Mouse (Mus musculus): ENCODE data around the gene Nprl2. TPM values are rescaled to one million over a fixed set of nuclear protein-coding genes. Genes with fewer than 3 reads are reported as not detected.

Nprl2 gene
- total and polyA plus RNA-seq, 3 experiments = 12.6 to 31.4 (median 16.3) TPM

DNA sequence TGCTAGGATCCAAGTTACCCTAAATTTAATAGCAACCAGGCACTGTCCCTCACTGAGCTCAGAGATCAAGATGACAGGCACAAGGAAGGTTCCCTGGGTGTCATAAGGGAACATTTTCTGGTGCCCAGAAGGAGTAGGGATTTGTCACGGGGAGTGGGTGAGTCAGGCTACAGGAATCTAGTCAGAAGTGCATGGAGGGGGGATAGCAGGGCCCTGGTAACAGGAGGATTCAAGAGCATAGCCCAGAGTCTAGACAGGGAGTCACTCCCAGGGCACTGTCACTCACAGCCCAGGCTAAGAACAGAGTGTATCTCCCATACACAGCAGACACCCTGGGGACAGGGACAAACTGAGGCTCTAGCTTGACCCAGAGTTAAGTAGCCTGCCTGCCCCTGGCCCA is 48.5 kb upstream of the Nprl2 start:
- in situ Hi-C loops (cut with MboI; ENCODE audit: low pct_ligation_motif_present, low pct_unique_long_range_greater_than_20kb, low sequenced_read_pairs) = loop anchor here (25.0 kb wide), 1 partner anchor 556 kb away; no protein-coding TSS in a partner anchor
- Histone ChIP-seq H3K27ac (ENCODE audit: insufficient read depth, low read depth) (no peak overlapping the region), H3K4me1 (ENCODE audit: control insufficient read depth in 1 of 2, insufficient read depth in 2 of 2) (no peaks in the 10 kb centered on the region), H3K79me2 (replicated peaks; ENCODE audit: control insufficient read depth, extremely low read depth, insufficient read depth, poor library complexity, severe bottlenecking) (no peaks in the 10 kb centered on the region), H3K4me3 (replicated peaks in 1 of 3; ENCODE audit: low read depth in 2 of 3, low read length in 2 of 3, poor library complexity in 1 of 3) (no peak overlapping the region), H3K36me3 (replicated peaks in 1 of 2; ENCODE audit: control insufficient read depth in 1 of 2, insufficient read depth in 1 of 2, low read length in 1 of 2) (no peaks in the 10 kb centered on the region), H3K9me3 (replicated peaks; ENCODE audit: low read length) (no peaks in the 10 kb centered on the region), H3K27me3 (replicated peaks) (peaks cover 96% of the 10 kb centered on the region), H3K9ac (ENCODE audit: insufficient read depth, low read depth) (no peak overlapping the region), H3K4me2 (ENCODE audit: insufficient read depth, low read depth, poor library complexity, severe bottlenecking) (no peak overlapping the region)
- dilution Hi-C loops (cut with MboI; ENCODE audit: extremely low pct_ligation_motif_present, extremely low pct_unique_long_range_greater_than_20kb, low sequenced_read_pairs) = no loop called here
- DNase-seq (ENCODE audit: extremely low read depth) = no peak
- TF ChIP-seq TCF12 (IDR thresholded peaks at IDR 0.05; ENCODE audit: low read depth, low read length) (no peak), BHLHE40 (IDR thresholded peaks at IDR 0.05; ENCODE audit: low read depth, low read length) (no peak), POLR2AphosphoS2 (IDR thresholded peaks at IDR 0.05; ENCODE audit: low read depth, low read length) (no peak), UBTF (IDR thresholded peaks at IDR 0.05; ENCODE audit: low read depth, low read length) (no peak), MAX (IDR thresholded peaks at IDR 0.05; ENCODE audit: low read length) (no peak), ZMIZ1 (IDR thresholded peaks at IDR 0.05; ENCODE audit: low read depth, low read length) (no peak), ZC3H11A (IDR thresholded peaks at IDR 0.05; ENCODE audit: low read depth, low read length) (no peak), SMC3 (IDR thresholded peaks at IDR 0.05; ENCODE audit: low read depth, low read length) (no peak), ZNF384 (IDR thresholded peaks at IDR 0.05; ENCODE audit: low read depth, low read length) (no peak), PAX5 (IDR thresholded peaks at IDR 0.05; ENCODE audit: low read length) (no peak), CHD2 (IDR thresholded peaks at IDR 0.05; ENCODE audit: low read length) (no peak), SIN3A (IDR thresholded peaks at IDR 0.05; ENCODE audit: low read length) (no peak), GABPA (IDR thresholded peaks at IDR 0.05; ENCODE audit: insufficient replicate concordance, low read depth, low read length) (no peak), USF1 (IDR thresholded peaks at IDR 0.05; ENCODE audit: low read depth, low read length) (no peak), MXI1 (IDR thresholded peaks at IDR 0.05; ENCODE audit: low read depth, low read length) (no peak), POLR2A (IDR thresholded peaks at IDR 0.05; ENCODE audit: low read depth, low read length) (no peak)

- TF ChIP-seq POLR2A (IDR thresholded peaks at IDR 0.05; ENCODE audit: low read depth, low read length) (no peak), ZKSCAN1 (IDR thresholded peaks at IDR 0.05; ENCODE audit: borderline replicate concordance, low read depth, low read length) (no peak), NELFE (IDR thresholded peaks at IDR 0.05; ENCODE audit: low read depth, low read length) (no peak), MEF2A (IDR thresholded peaks at IDR 0.05; ENCODE audit: borderline replicate concordance, low read depth, low read length) (no peak), PAX5 (IDR thresholded peaks at IDR 0.05; ENCODE audit: low read length) (no peak), HCFC1 (IDR thresholded peaks at IDR 0.05; ENCODE audit: low read depth, low read length) (no peak), USF2 (conservative IDR thresholded peaks at IDR 0.05; ENCODE audit: low read depth, low read length) (no peak), EP300 (IDR thresholded peaks at IDR 0.05; ENCODE audit: low read length) (no peak), USF1 (IDR thresholded peaks at IDR 0.05; ENCODE audit: low read depth, low read length) (no peak), MAX (IDR thresholded peaks at IDR 0.05; ENCODE audit: low read length) (no peak), MAFK (IDR thresholded peaks at IDR 0.05; ENCODE audit: insufficient replicate concordance, low read length) (no peak), ZMIZ1 (IDR thresholded peaks at IDR 0.05; ENCODE audit: low read depth, low read length) (no peak), RAD21 (IDR thresholded peaks at IDR 0.05; ENCODE audit: low read depth, low read length) (no peak), IRF4 (IDR thresholded peaks at IDR 0.05; ENCODE audit: low read depth, low read length) (no peak), ETS1 (conservative IDR thresholded peaks at IDR 0.05; ENCODE audit: low read depth, low read length) (no peak)
- no peaks in the 10 kb centered on the region for H3K9me3 ChIP-seq (replicated peaks; ENCODE audit: low read length)
- H3K27ac ChIP-seq (ENCODE audit: insufficient read depth, low read depth) = no peak overlapping the region
- dilution Hi-C loops (cut with MboI; ENCODE audit: extremely low pct_ligation_motif_present, extremely low pct_unique_long_range_greater_than_20kb, low sequenced_read_pairs) (no loop called here), in situ Hi-C loops (cut with MboI; ENCODE audit: low pct_ligation_motif_present, low pct_unique_long_range_greater_than_20kb, low sequenced_read_pairs) (loop anchor here (25.0 kb wide), 1 partner anchor 557 kb away; no protein-coding TSS in a partner anchor)
- H3K4me1 ChIP-seq (ENCODE audit: control insufficient read depth in 1 of 2, insufficient read depth in 2 of 2) = no peaks in the 10 kb centered on the region
- no peak for DNase-seq (ENCODE audit: extremely low read depth)
- H3K27me3 ChIP-seq (replicated peaks) = peaks cover 97% of the 10 kb centered on the region
- no peak overlapping the region for H3K9ac ChIP-seq (ENCODE audit: insufficient read depth, low read depth)
- H3K4me3 ChIP-seq (replicated peaks in 1 of 3; ENCODE audit: low read depth in 2 of 3, low read length in 2 of 3, poor library complexity in 1 of 3) = no peak overlapping the region
- H3K79me2 ChIP-seq (replicated peaks; ENCODE audit: control insufficient read depth, extremely low read depth, insufficient read depth, poor library complexity, severe bottlenecking) = no peaks in the 10 kb centered on the region
- H3K36me3 ChIP-seq (replicated peaks in 1 of 2; ENCODE audit: control insufficient read depth in 1 of 2, insufficient read depth in 1 of 2, low read length in 1 of 2) = no peaks in the 10 kb centered on the region
- H3K4me2 ChIP-seq (ENCODE audit: insufficient read depth, low read depth, poor library complexity, severe bottlenecking) = no peak overlapping the region
Observed at GRCm38 (mm10) chr9:107494238-107494637, 47.8 kb upstream of the Nprl2 start.
